Mouse (Mus musculus): ENCODE measurements around the gene Lalba.
"Not testable (repeated sequence)": the region's sequence is repeated elsewhere in the genome, so short reads cannot be mapped to it uniquely, and the experiment has no call there.

Gene Lalba

DNA sequence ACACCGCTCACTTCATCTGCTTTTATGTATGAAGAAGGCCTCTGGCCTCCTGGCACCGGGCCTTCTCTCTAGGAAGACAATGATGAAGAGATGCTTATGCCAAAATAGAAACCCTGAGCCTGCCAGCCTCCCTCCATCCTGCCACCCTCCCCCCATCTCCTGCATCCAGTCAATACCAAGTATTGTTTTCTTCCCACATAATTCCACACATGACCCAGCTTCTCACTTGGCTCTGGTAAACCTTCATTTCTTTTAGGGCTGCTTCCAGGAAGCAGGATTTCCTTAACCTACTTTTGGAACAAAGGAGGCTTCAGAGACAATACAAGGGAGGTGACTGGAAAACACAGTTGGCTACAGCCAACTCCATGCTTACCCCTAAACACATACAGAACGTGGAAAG is at the start of gene Lalba:
Gene Lalba (minus strand): TSS at position 21 of the 400 bp plus-strand sequence.
- DNase-seq (ENCODE audit: low read depth, low spot score) = no peak

DNA sequence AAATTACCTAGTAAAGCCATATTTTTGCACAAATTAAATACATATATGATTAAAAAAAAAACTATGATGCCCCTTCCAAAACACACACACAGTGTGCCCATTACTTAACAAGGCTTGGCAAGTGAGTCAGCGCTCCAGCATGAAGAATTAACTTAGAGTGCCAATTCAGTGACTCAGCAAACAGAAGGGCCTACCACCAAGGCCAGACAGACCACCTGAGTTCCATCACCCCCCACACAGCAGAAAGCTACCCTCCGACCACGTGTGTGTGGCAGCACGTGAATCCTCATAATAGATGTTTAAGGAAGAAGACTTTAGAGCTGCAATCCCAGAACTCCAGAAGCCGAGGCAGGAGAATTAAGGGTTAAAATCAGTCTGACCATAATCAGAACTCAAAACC is 49.8 kb upstream of the Lalba start:
- DNase-seq (ENCODE audit: low read depth, low spot score) = no peak

GRCm38 (mm10) chr15:98528066-98528563 is 45.6 kb upstream of the Lalba start:
- no peak for DNase-seq (ENCODE audit: low read depth, low spot score)

GRCm38 (mm10) chr15:98527056-98527771 is 44.7 kb upstream of the Lalba start:
- DNase-seq (ENCODE audit: low read depth, low spot score) = no peak

DNA sequence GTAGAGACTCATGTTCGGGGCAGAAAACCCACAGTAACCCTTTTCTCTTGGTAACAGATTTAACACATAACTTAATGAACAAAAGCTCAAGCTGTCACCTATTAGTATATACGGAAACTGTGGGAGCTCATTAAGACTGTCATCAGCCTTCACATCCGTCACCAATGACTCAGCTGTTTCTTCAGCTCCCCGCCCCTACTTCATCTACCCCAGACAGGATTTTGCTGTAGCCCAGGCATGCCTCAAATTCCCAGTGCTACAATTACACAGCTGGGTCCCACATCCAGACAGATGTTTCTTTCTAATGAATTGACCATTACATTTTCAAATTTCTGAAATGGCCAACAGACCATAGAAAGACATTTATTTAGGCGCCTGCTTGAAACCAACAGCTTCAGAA is 43.5 kb upstream of the Lalba start:
- DNase-seq (ENCODE audit: low read depth, low spot score) = no peak

DNA sequence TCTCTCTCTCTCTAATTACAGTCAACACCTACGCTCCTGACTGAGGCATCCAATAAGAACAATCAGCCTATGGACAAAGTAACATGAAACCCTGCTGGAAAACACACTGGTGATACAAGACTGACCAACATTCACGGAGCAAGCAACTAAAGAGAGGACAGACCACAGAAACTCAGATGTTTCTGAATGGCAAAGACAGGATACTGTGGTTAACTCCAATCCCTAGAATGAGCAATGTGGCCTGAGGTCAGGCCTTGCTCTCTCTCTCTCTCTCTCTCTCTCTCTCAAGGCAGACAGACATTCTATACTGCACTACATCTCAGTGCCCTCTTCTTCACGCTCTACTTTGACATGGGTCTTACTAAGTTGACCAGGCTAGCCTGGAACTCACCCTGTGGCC is 38.7 kb upstream of the Lalba start:
- DNase-seq (ENCODE audit: low read depth, low spot score) = no peak

- DNase-seq (ENCODE audit: low read depth, low spot score) = no peak
Observed at GRCm38 (mm10) chr15:98517380-98518355, 35.1 kb upstream of the Lalba start.

DNA sequence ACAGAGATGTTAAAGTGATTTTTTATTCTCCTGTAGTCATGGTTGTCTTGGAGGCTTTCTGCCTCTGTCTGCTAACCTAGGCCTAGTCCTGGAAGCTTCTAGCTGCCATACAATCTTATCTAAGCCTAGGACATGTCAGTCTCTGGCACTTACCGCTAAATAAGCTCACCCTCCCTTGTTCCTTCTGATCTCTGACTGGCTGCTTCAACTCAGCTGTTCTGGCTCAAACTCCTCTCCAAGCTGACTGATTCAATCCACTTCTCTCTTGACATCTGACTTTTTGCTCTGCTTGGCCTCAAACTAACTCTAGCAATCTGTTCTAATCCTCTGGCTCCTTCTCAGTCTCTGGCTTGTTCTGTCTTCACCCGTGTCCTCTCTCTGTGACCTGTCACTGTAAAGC is 32.3 kb upstream of the Lalba start:
- not testable (repeated sequence) for DNase-seq (ENCODE audit: low read depth, low spot score)

DNA sequence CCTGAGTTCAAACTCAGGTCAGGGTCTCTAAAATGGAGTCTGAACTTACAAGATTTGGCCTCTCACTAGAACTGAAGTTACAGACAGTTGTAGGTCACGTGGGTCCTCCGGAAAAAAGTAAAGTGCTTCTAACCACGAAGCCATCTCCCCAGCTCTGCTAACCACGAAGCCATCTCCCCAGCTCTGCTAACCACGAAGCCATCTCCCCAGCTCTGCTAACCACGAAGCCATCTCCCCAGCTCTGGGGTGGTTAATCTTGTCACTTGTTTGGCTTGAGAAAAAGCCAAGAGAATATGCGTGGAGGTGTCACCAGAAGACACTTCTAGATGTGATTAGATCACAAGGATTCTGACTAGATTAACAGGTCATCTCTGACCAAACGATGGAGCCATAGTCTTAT is 31.6 kb upstream of the Lalba start:
- DNase-seq (ENCODE audit: low read depth, low spot score) = no peak

DNA sequence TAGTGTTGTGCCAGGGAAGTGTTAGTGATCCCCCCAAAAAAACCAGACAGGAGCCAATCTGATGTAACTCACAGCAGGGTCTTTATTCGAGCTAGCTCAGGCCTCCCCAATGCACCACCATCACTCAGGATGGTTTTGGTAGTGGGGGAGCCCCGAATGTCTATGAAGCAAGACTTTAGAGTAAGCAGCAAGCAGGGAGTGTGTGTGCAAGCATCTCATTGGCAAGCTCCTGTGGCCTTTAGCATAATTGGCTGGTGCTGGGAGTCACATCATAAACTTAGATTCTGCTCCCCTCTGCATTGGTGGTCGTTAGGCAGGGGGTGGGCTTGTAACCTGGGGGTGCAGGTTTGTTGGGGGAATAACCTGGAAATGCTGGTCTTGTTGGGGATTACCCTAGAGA is 31.2 kb upstream of the Lalba start:
- not testable (repeated sequence) for DNase-seq (ENCODE audit: low read depth, low spot score)

DNA sequence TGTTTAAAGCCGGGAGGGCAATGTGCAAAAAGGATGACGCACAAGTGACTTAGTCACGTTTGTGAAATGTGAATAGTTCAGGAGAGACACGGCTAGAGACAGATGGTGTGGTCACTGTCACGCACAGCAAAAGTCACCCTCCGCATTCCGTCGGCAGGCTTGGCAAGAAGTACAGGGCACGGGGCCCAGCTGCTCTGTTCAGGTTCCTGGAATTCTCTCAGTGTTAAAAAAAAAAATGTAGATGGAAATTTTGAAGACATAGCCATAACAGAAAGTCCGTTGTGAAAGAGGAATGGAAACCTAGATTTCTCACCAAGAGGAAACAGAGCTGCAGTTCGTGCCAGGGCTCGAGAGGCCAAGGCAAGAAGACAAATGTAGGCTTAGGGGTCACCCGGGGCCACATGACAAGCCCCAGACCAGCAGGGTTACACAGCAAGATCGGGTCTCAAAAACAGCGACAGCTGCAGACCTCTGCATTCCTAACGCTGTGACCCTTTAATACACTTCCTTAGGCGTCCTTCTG is 30.3 kb upstream of the Lalba start:
- DNase-seq (ENCODE audit: low read depth, low spot score) = no peak

DNA sequence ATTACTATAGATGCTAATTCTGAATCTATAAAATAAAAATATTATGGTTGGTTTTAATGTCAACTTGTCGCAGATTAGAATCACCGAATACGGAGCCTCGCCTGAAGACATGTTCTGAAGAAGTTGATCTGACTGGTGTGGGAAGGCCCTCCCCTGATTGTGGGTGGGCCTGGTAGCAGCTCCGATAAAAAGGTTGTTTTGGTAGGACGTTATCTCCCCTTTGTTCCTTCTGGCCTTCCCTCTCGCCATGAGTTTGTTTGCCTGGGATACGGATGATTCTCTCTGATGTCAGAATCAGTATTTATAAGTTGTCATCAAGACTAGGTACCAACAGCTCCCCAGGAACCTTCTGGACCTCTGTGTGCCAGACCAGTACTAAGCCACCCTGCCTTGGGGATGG is 29.7 kb upstream of the Lalba start:
- DNase-seq (ENCODE audit: low read depth, low spot score) = no peak

DNA sequence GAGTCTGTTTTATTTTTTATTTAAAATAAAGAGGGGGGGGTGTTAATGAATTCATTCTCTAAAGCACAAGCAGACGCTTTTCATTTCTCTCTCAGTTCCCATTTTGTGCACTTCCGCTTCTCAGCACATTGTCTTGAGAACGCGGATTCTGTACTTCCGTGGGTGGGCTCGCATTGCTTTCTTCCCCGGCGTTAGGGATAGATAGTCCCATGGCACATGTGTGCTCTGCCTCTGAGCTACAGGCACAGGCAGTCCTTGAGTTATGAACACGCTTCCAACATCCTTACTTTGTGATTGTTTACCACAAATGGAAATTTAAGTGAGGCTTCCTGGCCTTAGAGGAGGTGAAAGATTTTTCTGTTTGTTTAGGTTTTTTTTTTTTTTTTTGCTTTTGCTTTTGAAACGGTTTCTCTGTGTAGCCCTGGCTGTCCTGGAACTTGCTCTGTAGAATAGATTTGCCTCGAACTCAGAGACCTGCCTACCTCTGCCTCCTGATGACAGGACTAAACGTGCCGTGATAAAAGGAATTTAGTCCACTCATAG is 28.9 kb upstream of the Lalba start:
- no peak for DNase-seq (ENCODE audit: low read depth, low spot score)

GRCm38 (mm10) chr15:98510438-98511385 is 28.2 kb upstream of the Lalba start:
- DNase-seq (ENCODE audit: low read depth, low spot score) = peak; percentile 14

DNA sequence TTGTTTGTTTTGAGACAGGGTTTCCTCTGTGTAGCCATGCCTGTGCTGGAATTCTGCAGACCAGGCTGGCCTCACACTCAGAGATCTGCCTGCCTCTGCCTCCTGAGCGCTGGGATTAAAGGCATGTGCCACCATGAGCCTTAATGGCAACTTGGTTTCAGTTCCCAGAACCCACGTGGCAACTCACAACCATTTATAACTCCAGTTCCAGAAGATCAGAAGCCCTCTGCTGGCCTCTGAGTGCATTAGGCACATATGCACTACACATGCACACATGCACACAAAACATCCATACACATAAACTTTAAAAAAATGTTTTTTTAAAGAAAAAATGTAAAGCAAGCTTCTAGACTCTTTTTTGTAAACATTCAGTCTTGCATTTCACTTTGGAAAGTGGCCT is 26.9 kb upstream of the Lalba start:
- DNase-seq (ENCODE audit: low read depth, low spot score) = no peak

DNA sequence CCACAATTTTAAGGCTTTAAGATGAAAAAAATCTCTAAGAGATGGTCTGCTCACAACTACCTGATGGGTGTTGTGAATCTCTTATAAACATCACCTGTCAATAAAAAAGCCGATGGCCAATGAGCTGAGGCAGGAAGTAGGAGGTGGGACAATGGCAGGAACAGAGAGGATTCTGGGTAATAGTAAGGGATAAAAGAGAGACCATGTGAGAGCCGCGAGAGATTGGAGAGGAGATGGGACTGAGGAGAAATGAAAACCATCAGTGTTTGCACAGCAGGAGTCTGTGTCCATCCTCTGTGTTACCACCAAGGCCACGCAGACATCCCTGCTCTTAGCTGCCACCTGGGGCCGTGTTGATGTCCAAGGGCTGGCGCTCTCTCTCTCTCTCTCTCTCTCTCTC is 24.8 kb upstream of the Lalba start:
- no peak for DNase-seq (ENCODE audit: low read depth, low spot score)

DNA sequence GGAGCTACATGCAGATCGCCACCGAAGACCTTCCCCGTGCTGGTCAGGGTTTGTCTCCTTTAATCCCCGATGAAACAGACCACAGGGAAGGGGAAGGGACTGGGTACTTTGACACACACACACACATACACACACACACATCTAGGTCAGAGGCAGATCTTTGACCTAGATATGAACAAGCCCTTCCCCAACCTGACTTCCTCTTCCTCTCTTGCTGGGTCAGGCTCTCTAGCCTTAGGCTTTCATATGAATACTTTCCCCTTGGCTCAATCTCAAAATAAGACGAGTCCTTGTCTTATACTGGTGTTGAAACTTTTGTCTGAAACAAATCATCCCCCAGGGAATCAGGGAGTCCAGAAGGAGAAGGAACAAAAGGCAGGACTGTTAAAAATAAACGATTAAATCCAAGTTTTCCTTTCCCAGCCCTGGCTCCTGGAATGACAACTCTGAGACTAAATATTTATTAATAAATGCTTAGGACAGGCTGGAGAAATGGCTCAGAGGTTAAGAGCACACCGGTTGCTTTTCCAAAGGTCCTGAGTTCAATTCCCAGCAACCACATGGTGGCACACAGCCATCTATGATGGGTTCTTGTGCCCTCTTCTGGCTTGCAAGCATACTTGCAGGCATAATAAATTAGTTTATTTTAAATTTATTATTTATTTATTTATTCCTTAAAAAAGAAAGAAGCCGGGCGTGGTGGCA is 23.9 kb upstream of the Lalba start:
- DNase-seq (ENCODE audit: low read depth, low spot score) = no peak

DNA sequence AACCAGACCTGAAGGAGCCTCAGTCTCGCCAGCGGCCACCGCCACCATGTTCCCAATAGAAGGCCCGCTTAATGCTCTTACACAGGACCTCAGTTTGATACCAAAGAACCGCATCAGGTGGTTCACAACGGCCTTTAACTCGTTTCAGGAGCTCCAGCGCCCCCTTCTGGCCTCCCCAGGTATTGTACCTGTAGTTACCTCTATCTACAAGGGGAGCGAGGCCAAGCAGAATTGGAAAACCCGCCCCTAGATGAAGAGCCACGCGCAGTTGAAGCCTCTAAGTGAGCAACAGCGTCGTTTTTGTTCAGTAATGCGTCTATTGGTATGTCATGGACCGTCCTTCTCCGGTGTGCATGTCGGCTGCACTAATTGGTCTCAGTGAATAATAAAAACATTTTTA is 22.0 kb upstream of the Lalba start:
- no peak for DNase-seq (ENCODE audit: low read depth, low spot score)

- no peak for DNase-seq (ENCODE audit: low read depth, low spot score)
Observed at GRCm38 (mm10) chr15:98503317-98503716, 20.8 kb upstream of the Lalba start.

- no peak for DNase-seq (ENCODE audit: low read depth, low spot score)
Observed at GRCm38 (mm10) chr15:98497631-98498030, 15.1 kb upstream of the Lalba start.

All from brain, embryonic 18.5 days (tissue).